Mouse (Mus musculus) midbrain, embryonic 15.5 days (tissue): ENCODE data around the gene Gmds. TPM values are rescaled to one million over a fixed set of nuclear protein-coding genes. Genes with fewer than 3 reads are reported as not detected.

Experiments
- ATAC-seq: fragments of 200-750 bp; cut with Nextera tagmentation; replicated peaks from 2 replicates; pipeline ENCODE4 v1.8.0; 2017; ENCODE audit warnings: moderate TSS enrichment
- H3K27ac ChIP-seq: fragments of 300-500 bp; sonication (generic); 2 replicates; pipeline ENCODE4 v1.5.1; 2015; ENCODE audit warnings: mild to moderate bottlenecking, inconsistent platforms
- H3K27me3 ChIP-seq: fragments of 300-500 bp; sonication (generic); replicated peaks from 2 replicates; pipeline ENCODE4 v1.6.1; 2015; ENCODE audit warnings: inconsistent platforms
- H3K36me3 ChIP-seq: fragments of 300-500 bp; sonication (generic); replicated peaks from 2 replicates; pipeline ENCODE4 v1.6.1; 2015; ENCODE audit warnings: inconsistent platforms
- H3K4me1 ChIP-seq: fragments of 300-500 bp; sonication (generic); 2 replicates; pipeline ENCODE4 v1.6.1; 2015; ENCODE audit warnings: inconsistent platforms
- H3K4me2 ChIP-seq: fragments of 300-500 bp; sonication (generic); 2 replicates; pipeline ENCODE4 v1.6.1; 2015; ENCODE audit warnings: inconsistent platforms, mild to moderate bottlenecking, moderate library complexity
- H3K4me3 ChIP-seq: fragments of 300-500 bp; sonication (generic); 2 replicates; pipeline ENCODE4 v1.5.1; 2015; ENCODE audit warnings: mild to moderate bottlenecking, inconsistent platforms
- H3K9ac ChIP-seq: fragments of 300-500 bp; sonication (generic); 2 replicates; pipeline ENCODE4 v1.6.1; 2015; ENCODE audit warnings: mild to moderate bottlenecking, inconsistent platforms
- H3K9me3 ChIP-seq: fragments of 300-500 bp; sonication (generic); 2 replicates; pipeline ENCODE4 v1.6.1; 2016; ENCODE audit warnings: inconsistent platforms
- WGBS: fragments of 180-500 bp; shearing (Covaris S2); methylation state at CpG from one replicate; pipeline ENCODE4 v1.1.7; 2015; ENCODE audit warnings: mixed read lengths; 5-methylcytosine and 5-hydroxymethylcytosine counted together
- polyA plus RNA-seq: library from polyadenylated mRNA; unstranded; fragments of >200 nt; fragmentation: Nextera tagmentation; extraction: Ambion mirVana; gene quantifications from 2 replicates; pipeline ENCODE4 v1.2.1, GENCODE M21; 2015

Gene Gmds
- polyA plus RNA-seq, 1 experiment from 2014 or later = 35.6 TPM

DNA sequence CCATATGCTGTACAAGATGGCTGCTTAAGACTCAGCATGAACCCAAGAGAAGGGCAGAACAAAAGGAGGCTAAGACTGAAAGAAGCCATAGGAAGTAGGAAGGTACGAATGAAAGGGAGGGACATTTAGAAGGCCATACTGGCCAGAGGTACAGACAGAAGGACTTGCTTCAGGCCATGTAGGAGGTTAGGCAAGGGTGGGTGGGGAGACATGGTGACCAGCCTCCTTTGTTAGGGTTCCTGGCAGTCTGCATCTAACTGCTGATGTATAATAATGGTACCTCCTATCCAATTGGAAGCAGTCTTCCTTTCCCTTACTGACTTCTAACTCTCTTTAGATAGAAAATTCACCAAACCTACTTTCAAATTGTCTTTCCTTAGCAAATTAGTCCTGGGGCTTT lies 432.0 kb downstream of the Gmds start:
- H3K4me3 ChIP-seq = no peak overlapping the region
- no peaks in the 10 kb centered on the region for H3K9me3 ChIP-seq
- H3K27ac ChIP-seq = no peak overlapping the region
- 64% methylated on average over 1 of the region's 1 CpGs for WGBS
- no peak overlapping the region for H3K4me2 ChIP-seq
- ATAC-seq = no peak
- no peak overlapping the region for H3K9ac ChIP-seq
- no peaks in the 10 kb centered on the region for H3K4me1 ChIP-seq
- no peaks in the 10 kb centered on the region for H3K36me3 ChIP-seq
- H3K27me3 ChIP-seq = no peaks in the 10 kb centered on the region

DNA sequence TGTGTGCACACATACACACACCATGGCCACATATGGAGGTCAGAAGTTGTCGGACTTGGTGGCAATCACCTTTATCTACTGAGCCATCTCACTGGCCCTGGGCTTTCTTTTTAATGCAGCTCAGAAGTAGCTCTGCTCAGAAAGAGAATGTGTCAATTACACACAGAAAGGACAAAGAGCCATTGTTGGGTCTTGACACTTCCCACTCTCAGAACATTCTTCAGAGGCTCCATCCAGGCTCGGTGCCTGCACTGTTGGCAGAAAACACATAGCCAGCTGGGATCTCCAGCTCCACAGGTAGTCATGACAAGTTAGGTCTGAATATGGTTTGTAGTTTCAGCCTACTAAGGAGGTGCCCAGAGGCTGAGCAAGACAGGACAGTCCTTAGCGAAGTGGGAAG lies 438.3 kb downstream of the Gmds start:
- Histone ChIP-seq H3K4me1 (no peaks in the 10 kb centered on the region), H3K9me3 (no peaks in the 10 kb centered on the region), H3K9ac (no peak overlapping the region), H3K4me2 (no peak overlapping the region), H3K27me3 (no peaks in the 10 kb centered on the region), H3K27ac (no peak overlapping the region), H3K36me3 (no peaks in the 10 kb centered on the region), H3K4me3 (no peak overlapping the region)
- no peak for ATAC-seq
- 50% methylated on average over 3 of the region's 3 CpGs for WGBS

DNA sequence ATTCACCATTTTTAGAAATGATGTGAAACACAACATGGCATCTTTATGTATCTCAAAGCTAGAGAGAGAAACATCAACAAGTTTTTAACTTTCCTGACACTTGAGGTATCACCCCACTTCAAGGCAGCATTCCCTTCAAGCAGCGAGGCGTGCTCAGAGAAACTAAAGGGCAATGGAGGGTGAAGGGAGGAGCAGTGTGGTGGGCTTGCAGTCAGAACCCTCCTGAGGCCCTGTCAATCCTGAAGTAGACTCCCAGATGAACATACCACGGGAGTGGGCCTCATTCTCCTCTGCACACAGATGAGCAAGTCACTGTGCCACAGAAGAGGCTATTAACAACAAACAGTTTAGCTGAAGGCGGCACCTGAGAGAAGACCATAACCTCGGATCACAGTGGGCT lies 439.1 kb downstream of the Gmds start:
- WGBS = 82% methylated on average over 5 of the region's 5 CpGs
- Histone ChIP-seq H3K36me3 (no peaks in the 10 kb centered on the region), H3K27ac (no peak overlapping the region), H3K4me3 (no peak overlapping the region), H3K4me2 (no peak overlapping the region), H3K9me3 (no peaks in the 10 kb centered on the region), H3K9ac (no peak overlapping the region), H3K27me3 (no peaks in the 10 kb centered on the region), H3K4me1 (no peaks in the 10 kb centered on the region)
- no peak for ATAC-seq

DNA sequence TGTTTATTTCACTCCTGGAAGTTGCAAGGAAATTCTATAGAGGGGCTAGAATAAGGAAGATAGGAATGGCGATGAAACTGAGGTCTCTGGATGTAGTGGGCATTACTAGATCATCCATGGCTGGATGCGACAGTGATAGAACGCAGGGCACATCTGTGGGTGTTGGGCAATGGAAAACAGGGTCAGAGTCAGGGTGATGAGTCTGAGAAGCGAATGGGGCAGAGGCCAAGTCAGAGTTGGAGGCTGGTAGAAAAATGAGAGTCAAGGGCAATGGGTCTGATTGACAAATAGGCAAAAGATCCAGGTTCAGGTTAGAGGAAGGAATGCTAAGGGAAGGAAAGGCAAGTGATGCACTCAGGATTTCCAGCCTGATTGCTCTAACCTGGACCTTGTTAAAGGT lies 441.0 kb downstream of the Gmds start:
- H3K4me3 ChIP-seq = no peak overlapping the region
- no peaks in the 10 kb centered on the region for H3K9me3 ChIP-seq
- 91% methylated on average over 4 of the region's 4 CpGs for WGBS
- no peak overlapping the region for H3K4me2 ChIP-seq
- no peak for ATAC-seq
- H3K36me3 ChIP-seq = no peaks in the 10 kb centered on the region
- no peak overlapping the region for H3K27ac ChIP-seq
- no peaks in the 10 kb centered on the region for H3K4me1 ChIP-seq
- H3K9ac ChIP-seq = no peak overlapping the region
- H3K27me3 ChIP-seq = no peaks in the 10 kb centered on the region

DNA sequence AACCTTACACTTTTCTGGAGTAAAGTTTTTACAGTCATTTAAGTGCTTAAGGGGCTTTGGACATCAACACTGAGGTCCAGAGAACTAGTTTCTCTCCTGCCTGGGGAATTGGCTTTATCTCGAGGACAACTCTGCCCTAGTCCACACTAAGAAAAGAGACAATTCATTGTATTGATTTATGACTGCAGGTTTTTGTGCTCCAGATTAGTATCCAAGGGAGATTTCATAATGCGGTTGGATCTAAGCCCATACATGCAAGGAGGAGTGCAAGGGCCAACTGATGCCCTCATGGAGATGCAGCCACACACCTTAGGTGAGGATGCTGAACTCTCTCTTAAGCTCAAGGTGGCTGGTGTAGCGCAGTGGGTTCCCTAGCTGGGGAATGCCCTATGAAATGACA lies 444.0 kb downstream of the Gmds start:
- H3K36me3 ChIP-seq = no peaks in the 10 kb centered on the region
- H3K27ac ChIP-seq = no peak overlapping the region
- 76% methylated on average over 3 of the region's 3 CpGs for WGBS
- H3K4me1 ChIP-seq = no peaks in the 10 kb centered on the region
- no peak for ATAC-seq
- no peaks in the 10 kb centered on the region for H3K9me3 ChIP-seq
- no peaks in the 10 kb centered on the region for H3K27me3 ChIP-seq
- no peak overlapping the region for H3K4me3 ChIP-seq
- H3K4me2 ChIP-seq = no peak overlapping the region
- H3K9ac ChIP-seq = no peak overlapping the region

DNA sequence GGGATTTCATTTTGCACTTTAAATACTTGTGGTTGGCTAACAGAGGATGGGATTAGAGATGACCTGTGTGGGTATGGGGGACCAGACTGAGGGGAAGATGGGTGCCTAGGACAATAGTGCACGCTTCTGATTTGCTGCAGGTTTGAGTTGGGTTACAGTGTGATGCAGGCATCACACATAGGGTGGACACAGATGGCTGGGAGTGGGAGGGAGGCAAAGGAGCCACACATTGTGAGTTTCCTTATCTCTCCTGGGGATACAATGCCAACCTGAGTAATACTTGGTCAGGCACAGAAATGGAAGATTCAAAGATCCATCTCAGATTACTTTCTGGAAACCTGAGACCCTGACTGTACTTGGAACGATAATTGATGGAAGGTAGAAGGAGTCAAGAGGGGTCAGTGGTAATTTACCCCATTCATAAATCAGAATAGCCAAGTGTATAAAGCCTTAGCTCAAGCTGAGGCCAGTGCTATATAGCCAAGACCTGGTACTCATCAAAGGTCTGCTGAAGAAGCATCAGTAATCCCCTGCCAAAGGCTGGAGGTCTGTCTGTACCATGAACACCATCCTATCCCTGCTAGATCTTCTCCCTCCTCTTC lies 445.5 kb downstream of the Gmds start:
- Histone ChIP-seq H3K4me2 (no peak overlapping the region), H3K27me3 (no peaks in the 10 kb centered on the region), H3K4me1 (no peaks in the 10 kb centered on the region), H3K9me3 (no peaks in the 10 kb centered on the region), H3K27ac (no peak overlapping the region), H3K4me3 (no peak overlapping the region), H3K36me3 (no peaks in the 10 kb centered on the region), H3K9ac (no peak overlapping the region)
- ATAC-seq = no peak
- WGBS = 86% methylated on average over 2 of the region's 2 CpGs

DNA sequence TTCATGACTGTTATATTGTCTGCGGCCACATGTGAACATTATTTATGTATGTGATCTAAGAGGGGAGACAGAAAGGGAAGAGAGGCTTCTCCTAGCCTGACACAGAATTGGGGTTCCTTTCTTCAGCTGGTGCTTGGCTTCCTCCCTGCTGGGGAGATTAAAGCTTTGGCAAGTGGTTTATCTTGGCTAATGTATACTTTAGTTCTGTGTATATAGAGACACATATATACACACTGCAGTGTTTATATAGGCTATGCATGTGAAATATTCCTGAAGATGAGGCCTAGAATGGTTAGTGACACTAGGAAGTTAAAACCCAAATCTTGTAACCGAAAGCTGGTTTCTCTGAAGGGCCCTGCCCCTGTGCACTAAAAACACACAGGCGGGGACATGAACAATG lies 450.0 kb downstream of the Gmds start:
- H3K4me2 ChIP-seq = no peak overlapping the region
- H3K4me1 ChIP-seq = no peaks in the 10 kb centered on the region
- H3K36me3 ChIP-seq = no peaks in the 10 kb centered on the region
- no peaks in the 10 kb centered on the region for H3K27me3 ChIP-seq
- no peak overlapping the region for H3K9ac ChIP-seq
- H3K27ac ChIP-seq = no peak overlapping the region
- H3K4me3 ChIP-seq = no peak overlapping the region
- WGBS = 90% methylated on average over 3 of the region's 3 CpGs
- no peak for ATAC-seq
- H3K9me3 ChIP-seq = no peaks in the 10 kb centered on the region

DNA sequence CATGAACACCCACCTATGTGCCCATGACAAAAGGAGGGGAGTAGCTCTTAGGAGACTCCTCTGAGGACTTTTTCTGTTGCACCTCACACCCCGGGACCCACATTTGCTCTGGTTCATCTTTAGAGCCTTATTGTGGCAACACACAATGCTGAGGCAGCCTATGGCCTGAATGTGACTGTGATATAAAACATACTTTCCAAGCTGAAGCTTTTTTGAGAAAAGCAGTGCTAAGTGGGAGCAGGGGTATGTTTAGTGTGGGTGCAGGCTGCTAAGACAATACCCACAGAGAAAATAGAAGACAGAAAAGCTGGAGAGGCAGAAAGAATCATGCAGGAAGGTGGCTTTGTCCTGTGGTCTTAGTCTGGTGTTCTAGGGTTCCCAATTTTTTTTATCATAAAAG lies 452.8 kb downstream of the Gmds start:
- H3K4me3 ChIP-seq = no peak overlapping the region
- H3K36me3 ChIP-seq = no peaks in the 10 kb centered on the region
- H3K4me1 ChIP-seq = no peaks in the 10 kb centered on the region
- no peak overlapping the region for H3K9ac ChIP-seq
- no peak overlapping the region for H3K4me2 ChIP-seq
- ATAC-seq = no peak
- WGBS = 92% methylated on average over 1 of the region's 1 CpGs
- no peaks in the 10 kb centered on the region for H3K9me3 ChIP-seq
- H3K27me3 ChIP-seq = no peaks in the 10 kb centered on the region
- H3K27ac ChIP-seq = no peak overlapping the region

DNA sequence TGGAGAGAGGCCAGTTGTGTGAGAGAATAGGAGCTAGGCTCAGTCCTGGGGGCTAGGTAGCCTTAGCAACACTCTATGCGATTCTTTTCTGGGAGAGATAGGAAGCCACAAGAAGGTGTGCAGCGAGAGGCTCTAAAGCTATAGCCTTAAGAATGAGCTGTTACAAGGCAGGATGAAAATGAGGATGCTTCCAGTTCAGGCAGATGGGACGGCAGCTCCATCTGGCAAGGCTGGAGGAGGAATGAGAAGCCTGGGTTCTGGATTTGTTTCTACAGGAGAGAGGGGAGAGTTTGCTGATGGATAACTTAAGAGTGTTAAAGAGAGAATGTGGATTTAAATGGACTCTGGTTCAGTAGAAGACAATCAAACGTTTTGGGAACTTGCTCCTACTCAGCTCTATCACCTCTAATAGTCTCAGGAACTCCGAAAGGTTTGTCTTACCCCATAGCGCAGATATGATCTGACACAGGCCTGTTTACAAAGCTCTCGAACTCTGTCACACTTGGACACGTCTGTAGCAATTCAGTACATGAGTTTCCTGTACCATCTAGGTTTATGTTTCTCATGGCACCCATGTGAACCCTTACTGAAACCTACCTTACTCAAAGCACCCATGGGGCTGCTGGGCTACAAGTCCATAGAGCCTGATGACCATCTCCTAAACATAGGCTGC lies 459.6 kb downstream of the Gmds start:
- H3K9ac ChIP-seq = no peak overlapping the region
- H3K9me3 ChIP-seq = no peaks in the 10 kb centered on the region
- no peaks in the 10 kb centered on the region for H3K36me3 ChIP-seq
- H3K4me2 ChIP-seq = no peak overlapping the region
- no peak overlapping the region for H3K27ac ChIP-seq
- WGBS = 82% methylated on average over 8 of the region's 8 CpGs
- no peak for ATAC-seq
- no peaks in the 10 kb centered on the region for H3K4me1 ChIP-seq
- H3K27me3 ChIP-seq = no peaks in the 10 kb centered on the region
- H3K4me3 ChIP-seq = no peak overlapping the region

DNA sequence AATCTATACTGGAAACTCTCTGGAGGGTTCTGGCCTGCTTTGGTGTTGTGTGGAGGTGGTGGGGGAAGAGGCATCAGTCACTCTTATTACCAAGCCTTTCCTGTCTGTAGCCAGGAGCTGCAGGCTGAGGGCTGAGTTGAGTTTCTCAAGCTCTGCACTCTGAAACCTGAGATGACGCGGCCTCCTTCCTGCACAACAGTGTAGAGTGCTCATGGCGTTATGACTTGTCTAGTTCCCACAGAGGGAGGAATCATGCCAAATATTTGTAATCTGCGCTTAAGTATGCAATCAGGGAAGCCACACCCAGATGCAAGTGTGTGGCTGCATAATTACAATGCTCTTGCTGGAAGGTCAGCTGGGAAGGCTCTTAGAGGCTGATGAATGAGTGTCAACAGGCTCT lies 461.5 kb downstream of the Gmds start:
- Histone ChIP-seq H3K9me3 (no peaks in the 10 kb centered on the region), H3K27ac (no peak overlapping the region), H3K4me1 (no peaks in the 10 kb centered on the region), H3K27me3 (no peaks in the 10 kb centered on the region), H3K9ac (no peak overlapping the region), H3K4me3 (no peak overlapping the region), H3K36me3 (no peaks in the 10 kb centered on the region), H3K4me2 (no peak overlapping the region)
- ATAC-seq = no peak
- WGBS = 80% methylated on average over 4 of the region's 4 CpGs

DNA sequence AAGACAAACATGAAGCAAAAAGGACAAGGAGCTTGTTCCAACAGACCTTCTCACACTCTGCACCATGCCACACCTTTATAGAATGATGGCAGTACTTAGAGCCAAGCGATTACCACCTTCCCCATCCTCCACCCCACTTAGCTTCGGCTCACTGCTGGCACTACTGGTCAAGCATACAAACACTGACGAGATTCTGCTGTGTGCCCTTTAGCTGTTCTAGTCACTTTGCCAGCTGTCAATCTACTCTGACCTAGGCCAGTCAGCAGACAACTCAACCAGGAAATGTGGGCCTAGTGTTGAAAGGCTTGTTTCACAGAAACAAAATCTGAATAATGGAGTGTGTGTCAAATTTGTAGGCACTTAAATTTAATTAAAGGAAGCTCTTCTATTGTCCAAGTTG lies 464.1 kb downstream of the Gmds start:
- no peaks in the 10 kb centered on the region for H3K4me1 ChIP-seq
- 59% methylated on average over 3 of the region's 3 CpGs for WGBS

DNA sequence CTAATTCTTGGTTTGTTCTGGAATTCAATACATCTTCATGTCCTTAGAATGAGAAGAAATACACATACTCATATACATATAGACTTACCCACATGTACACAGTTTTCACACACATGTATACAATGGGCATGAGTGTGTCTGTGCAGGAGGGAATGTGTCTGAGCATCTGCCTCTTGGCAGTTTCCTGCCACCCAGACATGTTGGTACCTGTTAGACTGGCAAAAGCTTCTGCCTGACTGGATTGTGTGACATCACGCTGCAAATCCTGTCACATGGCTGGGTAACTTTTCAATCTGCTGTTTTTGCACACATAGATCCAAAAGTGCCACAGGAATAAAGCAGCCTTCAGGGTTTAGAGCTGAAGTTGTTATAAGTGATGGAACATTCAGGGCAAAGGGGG lies 465.3 kb downstream of the Gmds start:
- no peak for ATAC-seq
- H3K9ac ChIP-seq = no peak overlapping the region

More for the DNA sequence above, 464.1 kb downstream of the Gmds start:
- Histone ChIP-seq H3K4me3 (no peak overlapping the region), H3K9me3 (no peaks in the 10 kb centered on the region), H3K9ac (no peak overlapping the region), H3K27me3 (no peaks in the 10 kb centered on the region), H3K4me2 (no peak overlapping the region), H3K27ac (no peak overlapping the region), H3K36me3 (no peaks in the 10 kb centered on the region)
- ATAC-seq = no peak

DNA sequence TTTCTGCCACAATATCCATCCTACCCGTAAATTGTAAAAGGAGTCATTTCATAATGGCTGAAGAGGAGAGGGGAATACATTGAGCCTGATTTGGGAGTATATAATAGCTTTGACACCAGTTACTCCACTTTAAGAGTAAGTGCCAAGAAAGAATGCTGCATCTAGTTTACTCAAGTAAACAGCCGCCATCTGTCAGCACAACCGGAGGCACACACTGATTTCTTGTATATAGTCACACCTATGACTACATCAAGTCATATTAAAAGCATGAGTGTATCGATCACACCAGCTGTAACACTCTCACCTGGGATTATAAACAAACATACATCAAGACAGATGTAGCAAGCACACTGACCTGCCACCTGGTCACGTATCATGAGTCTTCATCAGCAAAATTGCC lies 473.8 kb downstream of the Gmds start:
- H3K27ac ChIP-seq = no peak overlapping the region
- H3K36me3 ChIP-seq = no peaks in the 10 kb centered on the region
- no peak for ATAC-seq
- H3K27me3 ChIP-seq = no peaks in the 10 kb centered on the region
- no peaks in the 10 kb centered on the region for H3K9me3 ChIP-seq
- no peak overlapping the region for H3K4me3 ChIP-seq
- H3K4me2 ChIP-seq = no peak overlapping the region
- H3K4me1 ChIP-seq = no peaks in the 10 kb centered on the region
- WGBS = 89% methylated on average over 5 of the region's 5 CpGs
- no peak overlapping the region for H3K9ac ChIP-seq

More for the DNA sequence above, 465.3 kb downstream of the Gmds start:
- H3K27ac ChIP-seq = no peak overlapping the region
- H3K9me3 ChIP-seq = no peaks in the 10 kb centered on the region
- H3K4me2 ChIP-seq = no peak overlapping the region
- 73% methylated on average over 1 of the region's 1 CpGs for WGBS
- H3K4me1 ChIP-seq = no peaks in the 10 kb centered on the region
- no peaks in the 10 kb centered on the region for H3K27me3 ChIP-seq
- H3K4me3 ChIP-seq = no peak overlapping the region
- no peaks in the 10 kb centered on the region for H3K36me3 ChIP-seq
